ENCODE assay signal across 10 mouse cellular contexts in the genomic region with DNA sequence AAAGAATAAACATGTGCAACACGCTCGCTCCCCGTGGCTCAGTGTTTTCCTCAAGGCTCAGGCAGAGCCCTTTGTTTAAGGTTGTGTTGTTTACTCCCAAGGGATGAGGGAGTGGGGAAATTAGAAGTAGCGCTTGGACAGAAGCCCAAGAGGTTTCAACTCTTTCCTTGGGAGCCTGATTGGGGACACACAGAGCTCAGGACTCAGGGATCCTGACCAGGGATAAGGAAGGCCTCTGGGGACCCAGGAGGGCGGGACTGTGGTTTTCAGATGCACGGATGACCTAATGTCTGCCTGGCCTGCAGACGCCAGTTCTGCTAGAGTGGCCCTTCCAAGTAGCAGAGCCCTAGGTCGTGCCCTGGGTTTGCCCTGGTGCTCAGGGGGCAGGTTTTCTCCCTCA. TPM values are rescaled to one million over a fixed set of nuclear protein-coding genes. Genes with fewer than 3 reads are reported as not detected.
DNase-seq lines count a peak whose midpoint lies in the region; ATAC-seq and TF ChIP-seq lines count a peak whose summit lies in the region.
"Had no signal": no experiment of that assay in that cellular context is flagged by ENCODE, and none has a peak within 500 bp of the region (broad histone marks: within the 10 kb centered on the region; RNA-seq: fewer than 3 reads in every experiment).

No protein-coding gene starts in this region.

- peak; percentile 75 for DNase-seq in kidney, adult 18-20 months
- DNase-seq in gastrocnemius, postnatal 10 days, result peak; percentile 34
- peak; percentile 94 for DNase-seq in kidney, adult 2 months
- DNase-seq in retina, embryonic 14.5 days (ENCODE audit: low spot score), result no peak
- DNase-seq in embryo, embryonic 10.5 days (ENCODE audit: low spot score), result no peak

- ATAC-seq in kidney, embryonic 14.5 days (ENCODE audit: low FRiP score, low TSS enrichment), result no peak
- ATAC-seq in stomach, embryonic 16.5 days (ENCODE audit: insufficient read depth, low FRiP score), result peak; percentile 53; the same call in 1 of the 2 replicates
- ATAC-seq in midbrain, embryonic 13.5 days, result no peak
- ATAC-seq: forebrain, embryonic 15.5 days had no signal

- no peaks in the 10 kb centered on the region for H3K4me1 ChIP-seq in kidney, embryonic 14.5 days (ENCODE audit: control insufficient read depth, insufficient read depth, low read length)
- H3K4me1 ChIP-seq in kidney, adult 2 months (ENCODE audit: control insufficient read depth, insufficient read depth, low read length), result no peaks in the 10 kb centered on the region
- no peaks in the 10 kb centered on the region for H3K4me1 ChIP-seq in stomach, embryonic 16.5 days (ENCODE audit: control insufficient read depth, insufficient read depth, low read length)
- no peaks in the 10 kb centered on the region for H3K4me1 ChIP-seq in midbrain, embryonic 13.5 days (replicated peaks)
- H3K4me1 ChIP-seq: forebrain, embryonic 15.5 days had no signal

- no peak for TF ChIP-seq CTCF in kidney, adult 2 months (conservative IDR thresholded peaks at IDR 0.05; ENCODE audit: insufficient read depth, insufficient read length, low read depth, low read length)

- no peak overlapping the region for H3K9ac ChIP-seq in kidney, embryonic 14.5 days (ENCODE audit: low read depth, low read length)
- H3K9ac ChIP-seq in stomach, embryonic 16.5 days (ENCODE audit: low read length), result no peak overlapping the region
- no peak overlapping the region for H3K9ac ChIP-seq in midbrain, embryonic 13.5 days (replicated peaks)
- H3K9ac ChIP-seq: forebrain, embryonic 15.5 days had no signal

- H3K27ac ChIP-seq in kidney, embryonic 14.5 days (ENCODE audit: low read depth, low read length), result no peak overlapping the region
- no peak overlapping the region; the same call in 1 of the 2 replicates for H3K27ac ChIP-seq in kidney, adult 2 months (ENCODE audit: insufficient read depth, low read depth, low read length)
- H3K27ac ChIP-seq in stomach, embryonic 16.5 days (ENCODE audit: low read length), result no peak overlapping the region
- no peak overlapping the region for H3K27ac ChIP-seq in midbrain, embryonic 13.5 days
- H3K27ac ChIP-seq: forebrain, embryonic 15.5 days had no signal

- no peak for TF ChIP-seq POLR2A in kidney, adult 2 months (IDR thresholded peaks at IDR 0.05; ENCODE audit: low read depth, low read length)

- H3K4me3 ChIP-seq in kidney, embryonic 14.5 days (ENCODE audit: low read length), result no peak overlapping the region
- H3K4me3 ChIP-seq in kidney, adult 2 months (ENCODE audit: insufficient read depth, low read depth, low read length), result no peak overlapping the region
- no peak overlapping the region for H3K4me3 ChIP-seq in stomach, embryonic 16.5 days (replicated peaks; ENCODE audit: low read length)
- H3K4me3 ChIP-seq in midbrain, embryonic 13.5 days (replicated peaks), result no peak overlapping the region
- H3K4me3 ChIP-seq: forebrain, embryonic 15.5 days had no signal

- no peak overlapping the region for H3K4me2 ChIP-seq in kidney, embryonic 14.5 days (replicated peaks; ENCODE audit: low read depth, low read length)
- no peak overlapping the region for H3K4me2 ChIP-seq in stomach, embryonic 16.5 days (ENCODE audit: low read depth, low read length)
- H3K4me2 ChIP-seq in midbrain, embryonic 13.5 days (replicated peaks), result no peak overlapping the region
- H3K4me2 ChIP-seq: forebrain, embryonic 15.5 days had no signal

- no peaks in the 10 kb centered on the region for H3K27me3 ChIP-seq in kidney, embryonic 14.5 days (ENCODE audit: control insufficient read depth, insufficient read depth, low read length)
- no peaks in the 10 kb centered on the region for H3K27me3 ChIP-seq in kidney, adult 2 months (replicated peaks; ENCODE audit: control insufficient read depth, insufficient read depth, low read length)
- no peaks in the 10 kb centered on the region for H3K27me3 ChIP-seq in stomach, embryonic 16.5 days (ENCODE audit: control insufficient read depth, insufficient read depth, low read length)
- H3K27me3 ChIP-seq in midbrain, embryonic 13.5 days, result no peaks in the 10 kb centered on the region
- H3K27me3 ChIP-seq: forebrain, embryonic 15.5 days had no signal

- H3K36me3 ChIP-seq in kidney, embryonic 14.5 days (ENCODE audit: control insufficient read depth, insufficient read depth, low read length), result no peaks in the 10 kb centered on the region
- H3K36me3 ChIP-seq in kidney, adult 2 months (ENCODE audit: control insufficient read depth, insufficient read depth, low read length), result no peaks in the 10 kb centered on the region
- H3K36me3 ChIP-seq in stomach, embryonic 16.5 days (ENCODE audit: control insufficient read depth, insufficient read depth, low read length), result no peaks in the 10 kb centered on the region
- no peaks in the 10 kb centered on the region for H3K36me3 ChIP-seq in midbrain, embryonic 13.5 days
- H3K36me3 ChIP-seq: forebrain, embryonic 15.5 days had no signal

- WGBS in kidney, embryonic 14.5 days, result 56% methylated on average over 8 of the region's 8 CpGs
- WGBS in kidney, adult 2 months, result 60% methylated on average over 8 of the region's 8 CpGs
- WGBS in stomach, embryonic 16.5 days, result 37% methylated on average over 8 of the region's 8 CpGs
- WGBS in midbrain, embryonic 13.5 days, result 59% methylated on average over 8 of the region's 8 CpGs

- no peaks in the 10 kb centered on the region for H3K9me3 ChIP-seq in kidney, embryonic 14.5 days (ENCODE audit: control insufficient read depth, low read length)
- no peaks in the 10 kb centered on the region for H3K9me3 ChIP-seq in stomach, embryonic 16.5 days (replicated peaks; ENCODE audit: control insufficient read depth, low read length)
- H3K9me3 ChIP-seq in midbrain, embryonic 13.5 days, result no peaks in the 10 kb centered on the region
- H3K9me3 ChIP-seq: forebrain, embryonic 15.5 days had no signal

RNA-seq across cellular contexts. Expression of a gene that starts 24.0 kb away (rescaled TPM):
- 35.1 and 54.6 TPM in 2 replicates for polyA plus RNA-seq in kidney, embryonic 14.5 days (2014; fragmentation: Nextera tagmentation; extraction: Ambion mirVana)
- total RNA-seq in gastrocnemius, postnatal 10 days (2021), result 100 to 1,000 TPM; 466 to 507 TPM
- 99.0 and 107 TPM in 2 replicates for polyA plus RNA-seq in kidney, adult 2 months (2012; rRNA removed)
- polyA plus RNA-seq in stomach, embryonic 16.5 days (2015; fragmentation: Nextera tagmentation; extraction: Ambion mirVana), result 64.3 and 73.2 TPM in 2 replicates
- 127 and 129 TPM in 2 replicates for polyA plus RNA-seq in midbrain, embryonic 13.5 days (2015; fragmentation: Nextera tagmentation; extraction: Ambion mirVana)

RNA-seq across cellular contexts. Expression of a gene that starts 31.9 kb away (rescaled TPM):
- polyA plus RNA-seq in kidney, embryonic 14.5 days (2014; fragmentation: Nextera tagmentation; extraction: Ambion mirVana), result 21.1 and 31.6 TPM in 2 replicates
- total RNA-seq in gastrocnemius, postnatal 10 days (2021), result 1 to 10 TPM; 6.2 to 9.2 TPM
- polyA plus RNA-seq in kidney, adult 2 months (2012; rRNA removed), result 3.2 and 4.3 TPM in 2 replicates
- polyA plus RNA-seq in stomach, embryonic 16.5 days (2015; fragmentation: Nextera tagmentation; extraction: Ambion mirVana), result 26.0 and 26.6 TPM in 2 replicates
- 20.2 and 23.1 TPM in 2 replicates for polyA plus RNA-seq in midbrain, embryonic 13.5 days (2015; fragmentation: Nextera tagmentation; extraction: Ambion mirVana)

RNA-seq across cellular contexts. Expression of a gene that starts 57.9 kb away (rescaled TPM):
- 0.27 TPM in 1 of 2 replicates, not detected in the other for polyA plus RNA-seq in kidney, embryonic 14.5 days (2014; fragmentation: Nextera tagmentation; extraction: Ambion mirVana)
- 1 to 10 TPM in 1 of 2 experiments, not detected in 1; 7.8 TPM for total RNA-seq in gastrocnemius, postnatal 10 days (2021)
- polyA plus RNA-seq in kidney, adult 2 months (2012; rRNA removed), result not detected in 2 replicates
- polyA plus RNA-seq in stomach, embryonic 16.5 days (2015; fragmentation: Nextera tagmentation; extraction: Ambion mirVana), result 17.3 and 22.6 TPM in 2 replicates
- polyA plus RNA-seq in midbrain, embryonic 13.5 days (2015; fragmentation: Nextera tagmentation; extraction: Ambion mirVana), result 0.22 and 0.55 TPM in 2 replicates
- total RNA-seq: left cerebral cortex, postnatal 10 days had no signal

Comparison
In these comparisons a context has a peak if more than half of its experiments do, and no peak if none do; other contexts are left out.
1. DNase-seq: peak in kidney, adult 18-20 months (single experiment), gastrocnemius, postnatal 10 days (single experiment) and kidney, adult 2 months (single experiment); none in retina, embryonic 14.5 days (single experiment) and embryo, embryonic 10.5 days (single experiment).
2. RNA of a gene that starts 57.9 kb away (polyA plus RNA-seq): 17.3 to 22.6 TPM in stomach, embryonic 16.5 days; 0.22 to 0.55 TPM in midbrain, embryonic 13.5 days, 0.27 TPM in kidney, embryonic 14.5 days and not detected in kidney, adult 2 months; every median in the first group is over 10 times any median in the second.